Mouse (Mus musculus) gastrocnemius, postnatal 25 days (tissue): ENCODE data around the gene Smok3a. TPM values are rescaled to one million over a fixed set of nuclear protein-coding genes. Genes with fewer than 3 reads are reported as not detected.
"Not testable (repeated sequence)": the region's sequence is repeated elsewhere in the genome, so short reads cannot be mapped to it uniquely, and the experiment has no call there.

Source experiments
- DNase-seq: peaks from one replicate; pipeline ENCODE4 v3.0.0; 2022
- long read RNA-seq, 2 experiments: library from polyadenylated mRNA; stranded (forward); transcript quantifications; one replicate each; pipeline ENCODE4 v2.0.0; 2021
- total RNA-seq, 2 experiments: library from RNA; stranded (reverse); gene quantifications; 1 replicate in 1 of 2; 2 replicates in 1 of 2; pipeline ENCODE4 v1.2.3; 2021

Gene Smok3a
- total RNA-seq = not detected
- long read RNA-seq, experiment 1 = 0 reads
- long read RNA-seq, experiment 2 = 0 reads

DNA sequence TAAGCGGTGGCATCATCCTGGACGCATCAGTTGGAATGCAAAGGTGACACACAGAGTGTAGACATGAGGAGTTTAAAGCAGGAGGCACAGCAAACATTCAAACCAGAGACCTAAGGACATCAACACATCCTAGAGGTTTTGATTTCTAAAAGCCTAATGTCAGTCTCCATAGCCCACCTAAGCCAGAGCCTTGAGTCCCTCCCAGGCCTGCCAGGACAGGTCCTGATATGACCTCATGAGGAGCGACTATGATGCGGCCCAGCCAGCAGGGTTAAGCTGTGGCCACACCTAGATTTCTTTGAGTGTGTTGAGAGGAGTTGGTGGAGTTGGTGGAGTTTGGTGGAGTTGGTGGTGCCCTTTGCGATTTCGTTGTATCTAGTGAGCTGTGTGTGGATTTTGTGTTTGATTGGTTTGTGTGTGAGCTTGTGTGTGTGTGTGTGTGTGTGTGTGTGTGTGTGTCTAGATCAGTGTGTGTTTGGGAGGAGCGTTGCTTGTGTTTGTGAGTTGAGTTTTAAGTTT is at the start of gene Smok3a, which contains the start of gene Smok3b:
Smok3a (plus strand) TSS at position 301 of the 519 bp plus-strand sequence.
Smok3b (plus strand) TSS at position 469 of the 519 bp plus-strand sequence.
- not testable (repeated sequence) for DNase-seq

DNA sequence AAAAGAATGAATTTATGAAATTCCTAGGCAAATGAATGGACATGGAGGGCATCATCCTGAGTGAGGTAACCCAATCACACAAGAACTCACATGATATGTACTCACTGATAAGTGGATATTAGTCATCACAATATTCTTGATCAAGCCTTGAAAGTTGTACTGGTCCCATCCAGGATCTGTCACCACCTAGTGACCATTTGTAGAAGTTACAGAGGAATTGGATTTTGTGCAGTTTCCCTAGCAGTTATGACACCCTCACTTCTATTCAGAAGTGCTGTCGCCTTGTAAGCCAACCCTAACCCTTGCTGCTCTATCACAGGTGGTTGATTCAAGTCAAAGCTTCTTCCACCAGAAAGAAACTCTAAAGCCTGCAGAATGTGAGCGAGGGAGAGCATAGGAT is 47.9 kb upstream of the Smok3a start:
- DNase-seq = no peak

DNA sequence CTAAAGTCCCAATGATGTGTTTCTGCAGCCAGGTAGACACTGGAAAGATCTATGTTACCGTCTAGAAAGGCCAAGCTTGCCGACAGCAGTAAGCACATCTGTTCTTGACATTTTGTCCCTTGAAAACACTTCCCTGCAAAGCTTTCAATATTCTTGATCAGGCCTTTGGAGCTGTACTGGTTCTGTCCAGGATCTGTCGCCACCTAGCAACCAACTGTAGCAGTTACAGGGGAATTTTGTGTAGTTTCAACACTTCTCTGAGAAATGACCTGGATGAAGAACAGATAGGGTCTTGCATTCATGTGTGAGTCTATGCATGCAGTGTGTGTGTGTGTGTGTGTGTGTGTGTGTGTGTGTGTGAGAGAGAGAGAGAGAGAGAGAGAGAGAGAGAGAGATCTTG is 47.3 kb upstream of the Smok3a start:
- no peak for DNase-seq

DNA sequence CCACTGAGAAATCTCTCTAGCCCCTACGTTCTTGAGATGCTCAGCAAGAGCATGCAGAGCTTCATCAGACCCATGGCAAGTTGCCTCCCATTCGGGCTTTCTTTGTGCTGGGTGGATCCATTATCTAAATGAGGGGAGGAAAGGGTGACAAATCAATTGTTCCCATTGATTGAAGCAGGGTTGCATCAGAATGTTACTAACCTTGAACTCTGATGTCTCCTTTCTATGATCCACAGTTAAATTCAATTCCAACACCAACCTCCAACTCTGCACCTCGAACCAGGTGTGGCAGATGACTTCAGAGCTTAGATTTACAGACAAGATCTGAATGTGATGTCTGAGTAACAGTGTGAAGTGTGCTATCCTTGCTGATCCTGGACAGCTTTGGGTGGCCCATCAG is 46.3 kb upstream of the Smok3a start:
- no peak for DNase-seq

DNA sequence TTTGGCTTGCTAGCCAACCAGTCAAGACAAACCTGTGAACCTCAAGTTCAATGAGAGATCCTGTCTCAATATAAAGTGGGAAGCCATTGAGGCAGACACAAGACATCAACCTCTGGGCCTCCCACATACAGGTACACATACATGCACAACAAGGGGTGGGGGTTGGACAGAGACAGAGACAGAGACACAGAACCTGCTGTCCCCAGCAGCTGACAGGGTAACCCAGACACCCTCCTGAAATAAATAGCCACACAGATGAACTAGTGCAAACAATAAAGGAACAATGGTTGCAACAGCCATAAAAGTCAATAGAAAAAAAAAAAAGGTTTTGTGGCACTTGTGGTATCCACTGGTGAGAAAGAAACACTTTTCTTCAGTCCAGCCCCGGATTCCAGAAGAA is 45.6 kb upstream of the Smok3a start:
- no peak for DNase-seq

DNA sequence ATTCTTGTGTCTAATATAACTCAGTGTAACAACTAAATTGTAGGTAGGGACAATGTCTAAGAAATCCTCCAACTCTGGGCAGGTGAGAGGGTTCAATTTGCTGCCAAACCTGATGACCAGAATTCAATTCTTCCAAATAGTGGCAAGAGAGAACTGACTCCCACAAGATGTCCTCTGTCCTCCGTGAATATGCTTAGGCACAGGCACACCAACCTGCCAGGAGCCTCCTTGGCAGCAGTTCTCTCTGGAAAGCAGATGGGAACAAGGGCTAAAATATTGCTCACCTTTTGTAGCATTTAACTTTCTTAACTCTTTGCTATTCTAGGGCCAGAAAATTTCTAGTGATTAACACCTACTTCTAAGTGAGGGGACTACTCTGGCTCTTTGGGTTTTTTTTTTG is 43.8 kb upstream of the Smok3a start:
- DNase-seq = no peak

DNA sequence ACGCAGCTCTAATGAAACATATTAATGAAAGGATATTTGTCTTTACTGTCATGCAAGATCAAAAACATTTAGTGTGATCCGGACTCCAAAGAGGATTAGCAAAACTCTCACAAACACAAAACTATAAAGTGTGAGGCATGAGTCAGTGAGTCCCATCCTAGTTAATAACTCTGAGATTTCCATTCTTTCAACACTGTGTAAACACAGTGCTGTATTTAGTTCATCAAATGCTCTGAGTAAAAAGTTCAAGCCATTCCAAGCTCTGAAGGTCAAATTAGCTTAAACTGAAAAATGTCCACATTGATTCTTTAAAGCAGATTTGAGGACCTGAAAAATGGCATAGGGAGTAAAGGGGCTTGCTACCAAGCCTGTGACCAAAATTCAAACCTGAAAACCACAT is 42.0 kb upstream of the Smok3a start:
- DNase-seq = no peak

DNA sequence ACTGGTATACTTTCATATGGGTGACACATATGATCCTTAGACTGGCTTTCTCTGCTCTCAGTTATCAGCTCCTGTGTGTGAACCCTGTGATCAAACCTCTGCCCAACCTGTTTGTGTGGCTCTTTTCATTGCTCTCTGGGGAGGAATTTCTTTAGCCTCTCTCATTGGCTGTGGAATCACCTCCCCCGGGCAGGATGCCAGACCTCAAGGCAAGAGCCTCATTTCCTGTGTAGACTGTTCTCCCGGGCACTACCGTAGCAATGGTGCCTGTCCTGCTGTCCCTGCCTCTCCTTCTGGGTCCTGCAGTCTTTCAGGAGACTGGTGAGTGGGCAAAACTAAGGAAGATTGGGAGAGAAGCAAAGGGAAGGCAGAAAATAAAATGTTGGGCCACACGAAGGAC is 39.8 kb upstream of the Smok3a start, which contains the start of gene Azgp1:
Azgp1 (plus strand) TSS at position 221 of the 400 bp plus-strand sequence.
- DNase-seq = no peak

DNA sequence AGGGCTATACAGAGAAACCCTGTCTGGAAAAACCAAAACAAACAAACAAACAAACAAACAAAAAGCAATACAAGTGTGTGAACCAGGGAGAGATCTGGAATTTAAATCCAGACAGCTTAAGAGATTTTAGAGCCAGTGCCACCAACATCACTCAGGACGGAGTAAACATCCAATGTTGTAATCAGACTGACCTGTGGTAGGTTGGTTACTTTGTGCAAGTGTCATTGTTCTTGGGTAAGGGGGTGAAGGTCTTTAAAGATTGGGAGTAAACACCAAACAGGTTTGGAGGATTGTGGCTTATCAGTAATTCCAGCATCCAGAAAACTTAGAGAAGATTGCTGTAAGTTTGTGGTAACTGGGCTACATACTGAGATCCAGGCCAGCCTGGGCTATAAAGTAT is 34.7 kb upstream of the Smok3a start:
- no peak for DNase-seq

DNA sequence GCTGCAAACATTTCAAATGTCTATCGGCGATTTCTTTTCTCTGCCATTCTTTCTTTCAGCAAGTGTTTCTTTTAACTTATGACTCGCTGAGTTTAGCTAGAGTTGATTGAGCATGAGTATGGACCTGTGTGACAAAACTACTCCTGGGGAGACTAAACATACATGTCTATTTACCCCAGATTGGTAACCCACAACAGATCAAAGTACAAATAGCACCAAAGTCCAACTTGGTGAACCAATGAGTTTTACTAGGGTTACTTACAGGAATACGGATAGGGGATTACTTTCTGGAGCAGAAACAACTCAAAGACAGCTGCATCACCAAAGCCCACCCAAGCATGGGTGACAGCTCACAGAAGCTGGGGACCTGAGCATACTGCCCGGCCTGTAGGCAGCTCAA is 11.6 kb upstream of the Smok3a start:
- no peak for DNase-seq

DNA sequence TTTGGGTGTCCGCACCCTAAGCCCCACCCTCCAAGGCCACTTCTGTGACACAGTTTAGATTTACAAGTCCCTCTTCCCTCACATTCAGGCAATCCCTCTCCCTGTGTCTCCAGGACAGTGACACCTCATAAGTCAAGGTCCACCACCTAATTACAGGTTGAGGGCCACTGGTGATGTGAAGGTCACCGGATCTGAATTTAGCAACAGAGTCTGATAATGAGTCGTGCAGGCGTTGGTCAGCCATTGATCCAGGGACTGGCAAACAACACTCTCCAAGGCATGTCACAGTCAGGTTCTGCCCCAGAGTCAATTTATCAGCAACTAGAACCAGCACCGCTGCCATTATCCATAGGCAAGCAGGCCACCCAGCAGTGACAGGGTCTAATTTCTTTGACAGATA is 8.7 kb upstream of the Smok3a start:
- no peak for DNase-seq

DNA sequence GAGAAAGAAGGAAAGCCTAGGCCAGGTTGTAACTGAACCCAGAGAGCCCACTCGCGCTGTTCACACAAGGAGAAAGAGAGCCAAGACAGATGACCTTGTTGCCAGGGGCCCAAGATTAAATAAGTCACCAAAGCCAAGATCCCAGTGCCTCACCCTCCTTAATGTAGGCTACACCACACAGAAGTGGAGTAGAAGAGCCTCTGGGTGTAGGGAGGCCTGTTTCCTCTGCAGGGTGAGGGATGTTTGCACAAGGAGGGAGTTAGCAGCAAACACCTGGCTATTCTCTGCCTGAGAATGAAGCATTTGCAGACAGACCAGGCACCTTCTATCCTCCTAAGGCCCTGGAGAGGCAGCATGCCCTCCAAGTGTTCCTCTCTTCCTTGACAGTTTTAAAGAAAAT is 4.5 kb upstream of the Smok3a start:
- no peak for DNase-seq

DNA sequence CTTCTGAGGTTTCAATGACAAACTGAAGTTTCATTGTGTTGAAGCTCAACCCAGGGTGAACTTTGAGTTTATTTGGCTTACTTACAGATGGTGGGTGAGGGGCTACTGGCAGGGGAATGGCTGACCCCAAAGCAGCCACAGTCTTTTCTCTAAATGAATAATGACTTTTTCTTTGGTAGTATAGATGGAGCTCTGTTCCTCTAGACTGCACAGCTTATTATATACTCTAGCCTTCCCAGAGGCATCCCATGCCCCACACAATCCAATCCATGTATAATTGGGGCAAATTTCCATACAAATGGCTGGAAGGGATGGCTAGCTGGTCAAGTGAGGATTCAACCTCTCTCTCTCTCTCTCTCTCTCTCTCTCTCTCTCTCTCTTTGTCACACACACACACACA is 4.1 kb upstream of the Smok3a start:
- no peak for DNase-seq

DNA sequence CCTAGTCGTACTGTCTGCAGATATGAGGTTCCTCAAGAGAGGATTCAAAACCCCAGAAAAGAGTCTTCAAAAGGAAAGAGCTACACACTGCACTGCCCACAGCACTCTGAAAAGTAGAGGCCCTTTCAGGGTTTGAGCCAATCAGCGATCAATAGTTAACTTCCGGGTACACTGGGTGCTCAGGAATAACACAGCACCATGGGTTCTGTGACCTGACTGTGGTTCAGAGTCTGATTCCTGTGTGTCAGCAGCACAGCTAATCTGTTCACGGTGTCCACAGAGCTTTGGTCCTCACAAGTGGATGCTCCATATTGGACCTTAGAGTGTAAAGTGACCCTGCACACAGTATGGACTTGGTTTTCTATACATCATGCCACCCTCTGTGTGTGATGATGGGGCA is 1.5 kb upstream of the Smok3a start:
- DNase-seq = not testable (repeated sequence)

DNA sequence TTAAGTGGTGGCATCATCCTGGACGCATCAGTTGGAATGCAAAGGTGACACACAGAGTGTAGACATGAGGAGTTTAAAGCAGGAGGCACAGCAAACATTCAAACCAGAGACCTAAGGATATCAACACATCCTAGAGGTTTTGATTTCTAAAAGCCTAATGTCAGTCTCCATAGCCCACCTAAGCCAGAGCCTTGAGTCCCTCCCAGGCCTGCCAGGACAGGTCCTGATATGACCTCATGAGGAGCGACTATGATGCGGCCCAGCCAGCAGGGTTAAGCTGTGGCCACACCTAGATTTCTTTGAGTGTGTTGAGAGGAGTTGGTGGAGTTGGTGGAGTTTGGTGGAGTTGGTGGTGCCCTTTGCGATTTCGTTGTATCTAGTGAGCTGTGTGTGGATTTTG is 31.8 kb downstream of the Smok3a start, which contains the start of gene Smok3c:
Smok3c (plus strand) TSS at position 301 of the 400 bp plus-strand sequence.
- not testable (repeated sequence) for DNase-seq

DNA sequence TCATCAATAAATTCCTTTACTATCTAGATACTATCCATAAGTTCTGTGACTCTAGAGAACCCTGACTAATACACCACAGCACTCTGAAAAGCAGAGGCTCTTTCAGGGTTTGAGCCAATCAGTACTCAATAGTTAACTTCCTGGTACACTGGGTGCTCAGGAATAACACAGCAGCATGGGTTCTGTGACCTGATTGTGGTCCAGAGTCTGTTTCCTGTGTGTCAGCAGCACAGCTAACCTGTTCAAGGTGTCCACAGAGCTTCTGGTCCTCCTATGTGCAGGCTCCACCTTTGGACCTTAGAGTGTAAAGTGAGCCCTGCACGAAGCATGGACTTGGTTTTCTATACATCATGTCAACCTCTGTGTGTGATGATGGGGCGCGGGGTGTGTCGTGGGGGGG is 52.7 kb downstream of the Smok3a start:
- DNase-seq = no peak

DNA sequence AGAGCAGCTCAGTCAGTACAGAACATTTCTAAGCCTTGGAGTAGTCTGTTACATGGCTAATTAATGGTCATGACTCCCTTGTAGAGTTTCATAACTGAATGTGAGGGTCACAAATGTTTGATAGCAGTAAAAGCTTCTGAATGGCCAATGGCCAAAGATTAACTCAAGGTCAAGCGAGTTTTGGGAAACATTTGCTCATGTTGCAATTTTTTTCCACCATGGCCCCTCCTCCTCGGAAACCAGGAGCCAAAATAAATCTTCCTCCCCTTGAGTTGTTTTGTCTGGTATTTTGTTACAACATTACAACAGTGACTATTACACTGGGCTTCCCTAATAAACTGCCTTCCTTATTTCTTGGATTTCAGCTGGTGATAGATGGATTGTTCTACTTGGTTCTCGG is 54.6 kb downstream of the Smok3a start:
- DNase-seq = no peak

DNA sequence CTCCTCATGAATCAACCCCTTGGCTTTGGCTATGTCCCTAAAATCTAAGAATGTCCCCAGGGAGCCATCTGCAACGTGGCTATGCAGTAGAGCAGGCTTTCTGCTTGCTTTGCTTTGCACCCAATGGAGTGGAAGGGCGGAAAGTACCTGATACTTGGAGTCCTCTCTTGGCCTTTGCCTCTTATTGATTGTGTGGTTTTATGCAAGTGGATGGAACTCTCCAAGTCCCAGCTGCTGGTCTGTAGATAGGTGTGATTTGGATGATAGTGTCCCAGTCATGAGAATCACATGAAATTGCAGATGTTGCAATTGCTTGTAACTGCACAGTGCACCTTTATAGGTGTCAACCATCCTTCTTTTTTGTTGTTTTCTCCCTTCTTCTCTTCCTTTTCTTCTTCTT is 55.1 kb downstream of the Smok3a start:
- DNase-seq = no peak

DNA sequence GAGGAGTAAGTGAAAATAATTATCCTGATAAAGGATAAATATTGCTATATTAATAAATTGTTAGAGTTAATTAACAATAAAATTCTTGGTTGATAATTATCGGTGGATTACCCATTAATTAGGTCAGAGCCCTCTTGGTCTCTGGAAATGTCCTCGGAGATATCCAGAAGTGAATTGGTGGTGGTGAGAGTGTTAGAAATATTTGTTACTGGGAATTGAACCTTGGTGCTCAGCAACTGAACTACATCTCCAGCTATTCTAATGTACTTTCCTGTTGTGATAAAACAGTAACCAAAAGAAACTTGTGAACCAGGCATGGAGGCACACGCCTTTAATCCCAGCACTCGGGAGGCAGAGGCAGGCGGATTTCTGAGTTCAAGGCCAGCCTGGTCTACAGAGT is 59.4 kb downstream of the Smok3a start:
- no peak for DNase-seq

DNA sequence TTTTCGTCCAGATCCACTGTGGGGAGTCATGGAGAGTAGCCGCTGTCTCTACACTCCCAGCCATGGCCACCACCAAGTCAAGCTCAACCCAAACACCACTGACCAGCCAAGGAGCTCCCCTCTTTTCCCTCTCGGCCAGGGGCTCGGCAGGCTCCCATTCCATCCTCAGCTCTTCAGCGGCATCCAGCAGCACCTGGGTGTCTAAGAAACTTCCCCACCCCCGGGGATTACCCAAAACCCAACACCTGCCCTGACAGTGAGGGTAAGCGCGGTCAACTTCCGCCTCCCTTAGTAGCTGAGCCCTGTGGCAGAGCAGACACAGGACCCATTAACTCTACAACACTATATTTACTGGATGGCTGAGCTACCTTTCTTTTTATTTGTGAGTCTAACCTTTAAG is 60.4 kb downstream of the Smok3a start:
- DNase-seq = no peak

DNA sequence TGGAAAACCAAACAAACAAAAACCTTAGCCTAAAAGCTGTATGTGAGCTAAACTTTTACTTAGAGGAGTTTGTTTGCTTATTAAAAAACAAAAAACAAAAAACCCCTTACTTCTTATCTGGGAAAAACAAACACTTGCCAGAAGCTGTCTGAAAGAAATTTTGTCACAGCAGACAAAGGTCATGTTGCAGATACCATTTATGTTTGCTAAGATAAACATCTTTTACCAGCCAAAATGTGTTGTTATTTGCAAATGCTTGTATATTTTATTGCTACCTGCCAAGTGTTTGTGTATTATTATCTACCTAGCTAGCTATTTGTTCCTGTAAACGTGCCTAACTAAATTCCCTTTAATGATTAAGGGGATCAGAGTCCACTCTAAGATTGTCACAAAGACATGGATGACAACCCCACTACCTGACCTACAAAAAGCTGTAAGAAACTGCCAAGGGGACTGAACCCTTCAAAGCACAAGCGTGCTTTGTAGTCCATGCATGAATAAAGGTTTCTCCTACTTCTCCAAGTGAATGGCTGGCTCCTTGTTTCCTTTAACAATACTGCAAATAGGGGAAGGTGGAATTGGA is 62.3 kb downstream of the Smok3a start:
- no peak for DNase-seq

DNA sequence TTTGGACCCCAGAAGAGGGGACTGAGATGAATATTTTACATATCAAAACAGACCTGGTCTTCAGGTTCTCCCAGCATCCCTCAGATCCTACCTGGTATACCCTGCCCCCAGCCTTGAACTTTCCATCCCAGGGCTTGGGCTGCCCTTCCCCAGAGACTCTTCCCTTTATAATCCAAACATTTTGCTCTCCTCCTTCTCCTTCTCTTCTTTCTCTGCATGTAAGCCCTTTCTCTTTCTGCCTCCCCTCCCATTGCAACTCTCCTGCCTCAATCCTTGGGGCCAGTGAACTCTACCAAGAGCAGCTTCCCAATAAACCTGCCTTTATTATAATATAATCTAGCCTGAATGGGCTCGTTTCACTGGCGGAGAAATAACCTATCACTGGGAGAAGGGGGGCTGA is 62.9 kb downstream of the Smok3a start:
- DNase-seq = no peak
